Mouse (Mus musculus) ovary, postnatal 14 days (tissue): ENCODE measurements around the gene Olfr1351.
"Not testable (repeated sequence)": the region's sequence is repeated elsewhere in the genome, so short reads cannot be mapped to it uniquely, and the experiment has no call there.

Experiments
- DNase-seq: peaks from one replicate; pipeline ENCODE4 v3.0.0; 2022; ENCODE audit warnings: low spot score

Gene Olfr1351

DNA sequence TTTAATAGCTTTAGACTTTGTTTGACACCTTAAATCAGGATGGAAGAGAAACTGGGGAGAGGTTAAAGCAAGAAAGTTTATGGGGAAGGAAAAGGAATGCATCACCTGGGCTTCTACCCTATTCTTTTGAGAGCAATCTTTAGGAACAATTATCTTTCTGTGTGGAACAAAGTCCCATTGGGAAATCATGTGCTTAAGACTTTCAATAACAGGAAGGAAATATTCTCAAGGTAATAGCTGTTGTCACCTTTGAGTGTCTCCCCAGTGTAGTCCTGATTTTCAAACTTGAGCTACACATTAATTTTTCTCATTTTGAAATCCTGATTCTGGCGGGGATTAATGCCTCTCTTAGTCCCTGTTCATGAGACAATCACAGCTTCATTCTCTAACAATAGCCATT lies at the start of gene Olfr1351:
Olfr1351 (plus strand) TSS at position 301 of the 400 bp plus-strand sequence.
- DNase-seq, result no peak

- not testable (repeated sequence) for DNase-seq
Measured at GRCm38 (mm10) chr10:78963009-78963408, 49.3 kb upstream of the Olfr1351 start, which contains the start of gene Olfr1353. Gene Olfr1353, plus strand, starts transcription at chr10:78963309.

- DNase-seq, result no peak
Measured at GRCm38 (mm10) chr10:78980750-78981149, 31.5 kb upstream of the Olfr1351 start, which contains the start of gene Olfr1352. Gene Olfr1352, plus strand, starts transcription at chr10:78981050.

GRCm38 (mm10) chr10:79028441-79028840 lies 16.2 kb downstream of the Olfr1351 start, which contains the start of gene Olfr57:
Gene Olfr57, plus strand, starts transcription at chr10:79028741.
- no peak for DNase-seq

DNA sequence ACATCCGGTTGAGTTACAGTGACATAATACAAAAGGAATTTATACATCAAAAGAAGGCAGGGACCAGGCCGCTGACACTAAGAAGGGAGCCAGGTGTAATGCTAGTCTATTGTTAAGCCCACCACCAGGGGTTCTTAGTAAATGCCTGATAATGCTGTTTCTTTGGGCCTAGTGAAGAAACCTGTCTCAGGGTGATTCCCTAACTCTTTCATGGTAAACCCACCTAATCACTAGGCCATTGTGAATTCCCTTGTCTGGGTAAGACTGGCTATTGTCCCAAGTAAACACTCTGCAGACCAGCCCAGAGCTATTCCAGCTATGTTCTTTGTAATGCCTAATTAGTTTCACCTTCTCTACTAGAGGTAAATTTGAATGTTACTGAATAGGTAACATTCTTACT lies 30.2 kb downstream of the Olfr1351 start:
- DNase-seq, result not testable (repeated sequence)

- not testable (repeated sequence) for DNase-seq
Measured at GRCm38 (mm10) chr10:79057370-79057769, 45.1 kb downstream of the Olfr1351 start.
